Mouse (Mus musculus) forebrain, postnatal 0 days (tissue): ENCODE measurements around the gene Trpm4. TPM values are rescaled to one million over a fixed set of nuclear protein-coding genes. Genes with fewer than 3 reads are reported as not detected.
A peak's percentile ranks its signal among the peaks of the same experiment; 100 is the strongest.
"Not testable (repeated sequence)": the region's sequence is repeated elsewhere in the genome, so short reads cannot be mapped to it uniquely, and the experiment has no call there.

Experiments used
- ATAC-seq: fragments of 200-750 bp; cut with Nextera tagmentation; 2 replicates; pipeline ENCODE4 v1.8.0; 2017; ENCODE audit warnings: mild to moderate bottlenecking, moderate library complexity
- DNase-seq: peaks from one replicate; pipeline ENCODE4 v3.0.0-alpha.2; 2015
- H3K27ac ChIP-seq: fragments of 300-500 bp; sonication (generic); 2 replicates; pipeline ENCODE4 v1.5.1; 2014; ENCODE audit warnings: low read depth, mild to moderate bottlenecking, antibody characterized with exemption, low read length, moderate library complexity, mixed read lengths
- H3K27me3 ChIP-seq: fragments of 300-500 bp; sonication (generic); 2 replicates; pipeline ENCODE4 v1.6.1; 2014; ENCODE audit warnings: mild to moderate bottlenecking, low read length, mixed read lengths; ENCODE audit not compliant: insufficient read depth
- H3K36me3 ChIP-seq: fragments of 300-500 bp; sonication (generic); 2 replicates; pipeline ENCODE4 v1.6.1; 2014; ENCODE audit warnings: mild to moderate bottlenecking, moderate library complexity; ENCODE audit not compliant: insufficient read depth
- H3K4me1 ChIP-seq: fragments of 300-500 bp; sonication (generic); 2 replicates; pipeline ENCODE4 v1.6.1; 2014; ENCODE audit warnings: antibody characterized with exemption; ENCODE audit not compliant: insufficient read depth
- H3K4me2 ChIP-seq: fragments of 300-500 bp; sonication (generic); 2 replicates; pipeline ENCODE4 v1.6.1; 2014; ENCODE audit warnings: low read depth, mild to moderate bottlenecking, moderate library complexity
- H3K4me3 ChIP-seq: fragments of 300-500 bp; sonication (generic); 2 replicates; pipeline ENCODE4 v1.5.1; 2014; ENCODE audit warnings: low read depth, low read length, mixed read lengths
- H3K9ac ChIP-seq: fragments of 300-500 bp; sonication (generic); 2 replicates; pipeline ENCODE4 v1.6.1; 2014; ENCODE audit warnings: mild to moderate bottlenecking
- H3K9me3 ChIP-seq: fragments of 300-500 bp; sonication (generic); 2 replicates; pipeline ENCODE4 v1.6.1; 2016; ENCODE audit warnings: low read length
- CTCF ChIP-seq: sonication (generic); IDR thresholded peaks from 2 replicates; pipeline ENCODE4 v1.5.1; 2016; ENCODE audit warnings: antibody characterized with exemption, control low read depth, low read depth
- WGBS: fragments of 180-500 bp; shearing (Covaris S2); extraction: QIAGEN DNeasy Blood & Tissue Kit; methylation state at CpG from one replicate; pipeline ENCODE4 v1.1.7; 2014; 5-methylcytosine and 5-hydroxymethylcytosine counted together
- polyA plus RNA-seq: library from polyadenylated mRNA; unstranded; fragments of >200 nt; fragmentation: Nextera tagmentation; extraction: Ambion mirVana; gene quantifications from 2 replicates; pipeline ENCODE4 v1.2.1, GENCODE M21; 2015
- total RNA-seq: library from RNA; depleted of rRNA; stranded (reverse); fragments of >200 nt; gene quantifications from 2 replicates; pipeline ENCODE4 v1.2.3, GENCODE M21; 2014

Gene Trpm4
- total and polyA plus RNA-seq, 2 experiments from 2014 or later: 9.4 to 17.1 TPM

DNA sequence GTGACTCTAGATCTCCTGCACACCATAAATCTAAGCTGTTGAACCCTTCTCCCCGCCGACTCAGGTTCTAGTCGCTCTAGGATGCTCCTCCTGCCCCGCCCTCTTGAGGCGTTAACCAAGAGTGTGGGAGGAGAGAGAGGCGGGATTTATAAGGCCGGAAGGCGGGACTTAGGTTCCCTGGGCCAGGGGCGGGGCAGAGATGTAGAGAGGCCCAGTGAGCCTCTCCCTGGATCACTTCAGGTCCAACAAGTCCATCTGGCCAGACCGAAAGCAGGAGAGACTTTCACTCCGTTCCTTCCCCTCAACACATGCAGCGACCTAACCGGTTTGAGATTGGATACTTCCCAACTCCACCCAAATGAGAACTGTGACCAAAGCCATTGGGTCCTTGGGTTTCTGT, 29.2 kb upstream of the Trpm4 start:
- no peak for DNase-seq
- ATAC-seq: no peak
- no peak overlapping the region for H3K4me2 ChIP-seq
- peaks cover 24% of the 10 kb centered on the region for H3K4me1 ChIP-seq
- H3K9ac ChIP-seq: no peak overlapping the region
- H3K27ac ChIP-seq: no peak overlapping the region
- no peaks in the 10 kb centered on the region; the same call in 1 of the 2 replicates for H3K27me3 ChIP-seq
- 0 out of 2 replicates have a peak, but pooled peaks have one; percentile 4 for TF ChIP-seq CTCF
- no peaks in the 10 kb centered on the region for H3K9me3 ChIP-seq
- H3K36me3 ChIP-seq: peaks cover 4% of the 10 kb centered on the region
- no peak overlapping the region for H3K4me3 ChIP-seq
- WGBS: 8% methylated on average over 13 of the region's 13 CpGs

- peak overlapping the region; percentile 45; the same call in 1 of the 2 replicates for H3K27ac ChIP-seq
- WGBS: under 1% methylated on average over 43 of the region's 43 CpGs
- ATAC-seq (peak; percentile 92), DNase-seq (peak; percentile 89)
- no peaks in the 10 kb centered on the region; the same call in 1 of the 2 replicates for H3K27me3 ChIP-seq
- H3K9ac ChIP-seq: peak overlapping the region; percentile 68
- peak overlapping the region; percentile 35 for H3K4me3 ChIP-seq
- H3K4me1 ChIP-seq: peaks cover 22% of the 10 kb centered on the region
- no peaks in the 10 kb centered on the region for H3K9me3 ChIP-seq
- peak overlapping the region; percentile 81 for H3K4me2 ChIP-seq
- TF ChIP-seq CTCF: no peak
- H3K36me3 ChIP-seq: peaks cover 18% of the 10 kb centered on the region
Measured at GRCm38 (mm10) chr7:45361243-45361804, 27.7 kb upstream of the Trpm4 start.

- Histone ChIP-seq H3K4me2 (peak overlapping the region; percentile 81), H3K9ac (no peak overlapping the region), H3K27ac (no peak overlapping the region), H3K27me3 (no peaks in the 10 kb centered on the region; the same call in 1 of the 2 replicates), H3K36me3 (peaks cover 25% of the 10 kb centered on the region), H3K4me3 (no peak overlapping the region), H3K9me3 (no peaks in the 10 kb centered on the region), H3K4me1 (peaks cover 21% of the 10 kb centered on the region)
- ATAC-seq: peak; percentile 2; the same call in 1 of the 2 replicates
- 59% methylated on average over 18 of the region's 18 CpGs for WGBS
- no peak for TF ChIP-seq CTCF
- DNase-seq: no peak
Measured at GRCm38 (mm10) chr7:45360404-45361125, 27.0 kb upstream of the Trpm4 start.

- DNase-seq, H3K4me2 ChIP-seq, ATAC-seq, H3K4me3 ChIP-seq, H3K9ac ChIP-seq, H3K27me3 ChIP-seq, H3K27ac ChIP-seq, H3K9me3 ChIP-seq: not testable (repeated sequence)
- H3K36me3 ChIP-seq: peaks cover 39% of the 10 kb centered on the region
- H3K4me1 ChIP-seq: peaks cover 13% of the 10 kb centered on the region
- 70% methylated on average over 10 of the region's 11 CpGs for whole genome bisulfite sequencing
Measured at GRCm38 (mm10) chr7:45359081-45359480, 25.5 kb upstream of the Trpm4 start.

- no peak for TF ChIP-seq CTCF
- DNase-seq (no peak), ATAC-seq (no peak)
- Histone ChIP-seq H3K4me3 (no peak overlapping the region), H3K9ac (no peak overlapping the region), H3K4me2 (no peak overlapping the region), H3K4me1 (no peaks in the 10 kb centered on the region), H3K9me3 (no peaks in the 10 kb centered on the region), H3K27me3 (no peaks in the 10 kb centered on the region), H3K36me3 (peaks cover 64% of the 10 kb centered on the region), H3K27ac (no peak overlapping the region)
- 75% methylated on average over 13 of the region's 13 CpGs for WGBS
Measured at GRCm38 (mm10) chr7:45356087-45356486, 22.5 kb upstream of the Trpm4 start.

DNA sequence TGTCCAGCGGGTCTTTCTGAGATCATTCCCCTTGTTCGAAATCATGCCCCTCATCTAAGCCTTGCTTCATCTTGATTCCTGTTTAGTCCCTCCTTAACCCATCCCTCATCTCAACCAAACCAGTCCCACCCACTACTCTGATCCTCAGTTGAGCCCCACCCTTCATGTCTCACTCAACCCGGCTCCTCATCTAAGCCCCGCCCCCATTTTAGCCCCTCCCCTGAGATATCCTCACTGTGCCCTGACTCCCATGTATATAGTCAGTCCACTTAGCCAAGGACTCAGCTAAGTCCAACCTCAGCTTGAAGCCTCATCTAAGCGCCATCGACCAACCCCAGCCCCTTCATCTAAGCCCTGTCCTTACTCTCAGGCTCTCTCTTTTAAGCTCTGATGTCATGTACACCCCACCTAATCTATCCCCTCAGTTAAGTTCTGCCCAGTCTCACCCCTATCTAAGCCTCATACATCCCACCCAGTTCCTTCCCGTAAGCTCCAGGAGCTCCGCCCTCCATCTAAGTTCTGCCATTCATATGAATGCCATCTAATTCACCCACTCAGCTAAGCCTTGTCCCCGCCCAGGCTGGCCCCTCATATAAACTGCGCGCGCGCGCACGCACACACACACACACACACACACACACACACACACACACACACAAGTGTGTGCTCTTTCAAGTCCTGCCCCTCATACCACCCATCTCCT, 21.9 kb upstream of the Trpm4 start:
- ATAC-seq (no peak), DNase-seq (no peak)
- Histone ChIP-seq H3K4me3 (no peak overlapping the region), H3K9me3 (no peaks in the 10 kb centered on the region), H3K4me1 (no peaks in the 10 kb centered on the region), H3K27me3 (no peaks in the 10 kb centered on the region), H3K36me3 (peaks cover 69% of the 10 kb centered on the region), H3K4me2 (no peak overlapping the region), H3K9ac (no peak overlapping the region), H3K27ac (no peak overlapping the region)
- WGBS: 79% methylated on average over 15 of the region's 15 CpGs
- no peak for TF ChIP-seq CTCF

DNA sequence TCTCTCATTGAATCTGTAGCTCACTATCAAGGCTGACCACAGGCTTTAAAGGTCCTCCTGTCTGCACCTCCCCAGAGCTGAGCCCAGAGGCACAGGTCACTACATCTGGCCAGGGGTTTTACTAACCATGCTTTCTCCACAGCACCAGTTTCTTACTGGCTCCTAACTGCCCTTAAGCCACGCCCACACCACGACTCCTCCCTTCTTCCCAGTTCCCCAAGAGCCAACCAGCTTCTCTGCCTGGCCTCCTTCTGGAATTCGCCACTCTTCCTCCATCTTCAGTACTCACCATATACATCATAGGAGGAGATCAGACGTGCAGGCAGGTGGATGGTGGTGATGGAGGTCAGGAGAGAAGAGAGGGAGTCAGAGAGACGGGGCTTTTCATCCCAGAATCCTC, 19.5 kb upstream of the Trpm4 start:
- Histone ChIP-seq H3K9ac (no peak overlapping the region), H3K4me2 (no peak overlapping the region), H3K27ac (no peak overlapping the region), H3K36me3 (peaks cover 89% of the 10 kb centered on the region), H3K4me3 (no peak overlapping the region), H3K27me3 (no peaks in the 10 kb centered on the region), H3K4me1 (no peaks in the 10 kb centered on the region), H3K9me3 (no peaks in the 10 kb centered on the region)
- ATAC-seq (no peak), DNase-seq (no peak)
- WGBS: 30% methylated on average over 5 of the region's 5 CpGs
- TF ChIP-seq CTCF: no peak
